Mouse (Mus musculus) cerebellum, adult 18-20 months (tissue): ENCODE measurements around the gene Spata2l.
"Not testable (repeated sequence)": the region's sequence is repeated elsewhere in the genome, so short reads cannot be mapped to it uniquely, and the experiment has no call there.

ENCODE experiments used
- DNase-seq, 2 experiments: peaks; one replicate each; pipeline ENCODE4 v3.0.0; 2021

The Spata2l gene

GRCm38 (mm10) chr8:123245543-123245942 lies 9.5 kb upstream of the Spata2l start:
- DNase-seq: no peak

GRCm38 (mm10) chr8:123244382-123244781 lies 8.3 kb upstream of the Spata2l start:
- DNase-seq: no peak

- DNase-seq: no peak
Measured at GRCm38 (mm10) chr8:123243053-123243452, 7.0 kb upstream of the Spata2l start.

- no peak for DNase-seq
Measured at GRCm38 (mm10) chr8:123242107-123242923, 6.3 kb upstream of the Spata2l start.

DNA sequence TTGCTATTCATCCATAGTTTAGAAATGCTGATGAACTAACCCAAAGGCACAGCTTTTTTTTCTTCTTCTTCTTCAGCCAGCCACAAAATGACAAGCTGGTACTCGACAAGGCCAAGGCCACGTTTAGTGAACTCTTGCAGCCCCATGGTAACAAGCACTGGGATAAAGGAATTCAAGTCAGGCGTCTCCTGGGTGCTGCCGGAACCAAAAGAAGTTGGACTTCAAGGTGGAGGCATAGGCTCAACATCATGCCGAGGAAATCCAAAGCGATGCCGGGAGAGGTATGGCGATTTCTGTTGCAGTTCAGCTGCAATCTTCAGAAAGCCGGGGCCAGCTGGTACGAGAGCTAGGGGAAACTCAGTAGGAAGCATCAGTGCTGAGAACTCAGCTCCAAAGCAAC lies 3.4 kb upstream of the Spata2l start:
- no peak for DNase-seq

- peak; percentile 57 to 66 for DNase-seq
Measured at GRCm38 (mm10) chr8:123234918-123235519, 1.0 kb downstream of the Spata2l start.

DNA sequence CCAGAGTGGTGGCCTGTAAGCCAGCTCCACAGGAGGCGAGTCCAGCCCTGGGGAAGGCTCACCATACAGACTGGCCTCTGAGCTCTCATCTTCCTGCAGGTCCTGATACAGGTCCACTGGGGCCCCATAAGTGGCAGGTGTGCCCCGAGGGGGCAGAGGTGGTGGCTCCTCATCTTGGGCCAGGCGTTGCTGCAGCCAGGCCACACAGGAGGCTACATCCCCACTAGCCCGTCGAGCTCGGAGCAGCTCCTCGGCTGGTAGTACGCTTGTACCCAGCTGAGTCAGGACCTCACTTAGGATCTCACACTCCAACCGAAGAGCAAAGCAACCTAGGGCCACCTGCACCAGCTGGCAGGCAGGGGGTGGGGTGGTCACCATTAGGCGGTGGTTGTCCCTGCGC lies 2.3 kb downstream of the Spata2l start:
- DNase-seq: peak in 1 of 2 experiments; percentile 31

DNA sequence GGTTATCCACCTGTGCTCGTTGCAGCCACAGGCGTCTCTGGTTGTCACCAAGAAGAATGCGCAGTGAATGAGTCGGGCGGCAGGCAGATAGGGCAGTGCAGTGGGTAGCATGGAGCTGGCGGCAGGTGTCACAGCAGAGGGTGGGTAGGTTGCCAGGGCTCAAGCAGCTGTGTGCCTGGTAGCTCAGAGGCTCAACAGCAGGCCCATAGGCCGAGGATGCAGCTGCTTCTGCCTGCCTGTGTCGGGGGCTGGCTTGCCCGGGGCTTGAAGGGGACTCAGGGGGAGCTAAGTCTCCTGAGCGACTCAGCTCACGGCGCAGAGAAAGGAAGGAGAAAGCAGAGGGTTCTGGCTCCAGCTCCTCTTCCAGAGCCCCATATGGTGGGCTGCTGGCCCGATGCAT lies 2.7 kb downstream of the Spata2l start:
- DNase-seq: no peak

GRCm38 (mm10) chr8:123232553-123232952 lies 3.5 kb downstream of the Spata2l start:
- DNase-seq: no peak

- DNase-seq: no peak
Measured at GRCm38 (mm10) chr8:123231742-123232141, 4.3 kb downstream of the Spata2l start.

- DNase-seq: not testable (repeated sequence)
Measured at GRCm38 (mm10) chr8:123230326-123230725, 5.7 kb downstream of the Spata2l start.

DNA sequence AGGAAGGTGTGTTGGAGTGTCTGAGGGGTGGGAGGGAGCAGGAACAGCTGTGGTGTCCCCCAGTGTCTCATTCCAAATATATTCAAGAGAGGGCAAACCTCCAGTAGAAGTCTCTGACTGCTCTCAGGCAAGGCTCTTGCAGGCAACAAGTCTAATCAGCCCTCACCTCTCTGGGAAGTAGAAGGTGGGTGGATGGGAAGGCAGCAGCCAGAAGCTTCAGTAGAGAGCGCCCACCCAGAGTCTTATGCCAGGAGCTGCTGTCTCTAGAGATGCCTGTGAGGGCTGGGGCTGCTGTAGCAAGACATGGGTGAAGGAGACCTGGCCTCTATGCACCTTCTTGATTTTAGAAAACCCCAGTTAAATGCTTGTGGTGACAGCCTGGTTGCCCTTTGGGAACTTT lies 7.6 kb downstream of the Spata2l start:
- no peak for DNase-seq

- peak; percentile 95 to 97 for DNase-seq
Measured at GRCm38 (mm10) chr8:123224278-123225266, 11.5 kb downstream of the Spata2l start, which contains the start of gene Cdk10. Gene Cdk10, plus strand, starts transcription at chr8:123224842.

DNA sequence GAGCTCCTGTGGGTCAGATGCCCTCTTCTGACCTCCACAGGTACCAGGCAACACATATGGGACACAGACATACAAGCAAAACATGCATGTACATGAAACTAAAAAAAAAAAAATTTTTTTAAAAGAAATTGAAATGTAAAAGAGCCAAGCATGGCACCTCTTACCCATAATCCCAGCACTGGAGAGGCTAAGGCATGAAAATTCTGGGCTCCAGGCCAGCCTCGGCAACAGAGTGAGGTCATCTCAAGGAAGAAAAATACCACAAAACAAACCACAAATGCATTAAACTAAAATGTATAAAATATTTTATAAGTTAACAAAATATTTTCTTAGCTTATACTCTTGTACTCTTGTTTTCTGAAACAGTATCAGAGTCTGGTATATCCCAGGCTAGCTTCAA lies 15.1 kb downstream of the Spata2l start:
- DNase-seq: no peak

- no peak for DNase-seq
Measured at GRCm38 (mm10) chr8:123215430-123215829, 20.6 kb downstream of the Spata2l start.

DNA sequence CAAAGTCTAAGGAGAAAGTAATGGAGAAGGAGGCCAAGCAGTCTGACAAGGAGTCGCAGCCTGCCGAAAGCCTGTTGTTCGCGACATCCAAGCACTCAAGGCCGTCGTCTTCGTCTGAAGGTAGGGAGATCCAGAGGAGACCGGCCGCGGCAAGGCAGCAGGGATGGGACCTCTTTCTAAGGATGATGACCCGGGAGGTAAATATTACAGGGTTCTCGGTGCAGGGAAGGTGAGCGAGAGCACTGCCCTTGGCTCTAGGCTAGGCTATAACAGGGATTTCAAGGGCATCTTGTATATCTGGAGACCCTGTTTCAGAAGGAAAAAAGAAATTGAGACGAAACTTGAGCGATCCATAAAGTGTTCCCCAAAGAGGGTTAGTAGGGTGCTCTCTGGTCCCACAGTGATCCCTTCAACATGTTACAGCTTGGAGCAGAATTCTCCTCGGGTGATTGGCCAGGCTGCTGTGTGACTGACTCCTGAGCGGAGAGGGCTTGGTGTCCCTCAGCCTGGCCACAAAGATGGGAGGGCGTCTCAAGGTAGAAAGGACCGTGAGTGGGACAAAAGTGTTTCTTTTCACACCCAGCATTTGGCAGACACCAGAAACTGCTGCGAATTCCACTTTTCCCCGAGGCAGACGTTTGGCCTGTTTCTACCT lies 22.8 kb downstream of the Spata2l start:
- no peak for DNase-seq

GRCm38 (mm10) chr8:123212321-123213117 lies 23.5 kb downstream of the Spata2l start, which contains the start of the genes Chmp1a and Spata33:
Gene Chmp1a, minus strand, starts transcription at chr8:123212763.
Gene Spata33, plus strand, starts transcription at chr8:123212832.
- peak; percentile 85 to 88 for DNase-seq

- no peak for DNase-seq
Measured at GRCm38 (mm10) chr8:123211876-123212275, 24.2 kb downstream of the Spata2l start.

DNA sequence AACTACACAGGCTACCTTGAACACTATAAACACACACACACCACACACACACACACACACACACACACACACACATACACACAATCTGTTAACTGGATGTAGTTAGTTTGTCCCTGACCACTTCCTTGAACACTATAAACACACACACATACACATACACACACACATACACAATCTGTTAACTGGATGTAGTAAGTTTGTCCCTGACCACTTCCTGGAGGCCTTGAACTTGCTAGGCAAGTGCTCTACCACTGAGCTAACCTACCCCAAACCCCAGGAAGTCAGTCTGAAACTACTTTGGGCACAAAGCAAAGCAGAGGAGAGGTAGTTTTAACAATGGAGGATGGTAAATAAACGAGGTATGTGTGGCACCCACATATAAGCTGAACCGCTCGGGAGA lies 32.5 kb downstream of the Spata2l start:
- no peak for DNase-seq

DNA sequence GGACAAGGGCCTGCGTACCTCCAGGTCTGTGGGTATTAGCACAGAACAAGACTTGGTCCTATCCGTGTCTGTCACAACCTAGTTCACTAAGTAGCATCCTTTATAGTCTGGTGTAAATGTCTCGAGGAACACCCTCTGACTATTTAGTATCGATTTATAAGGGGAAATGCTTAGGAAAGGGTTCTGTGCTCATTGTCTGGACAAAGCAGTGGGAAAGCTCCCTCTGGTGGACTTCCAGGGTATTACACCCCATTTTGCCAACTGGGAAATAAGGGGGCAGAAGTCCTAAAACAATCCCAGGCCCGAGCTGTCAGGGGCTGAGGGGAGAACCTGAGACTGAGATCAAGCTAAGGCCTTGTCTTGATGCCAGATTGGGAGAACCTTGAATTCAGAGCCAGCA lies 33.7 kb downstream of the Spata2l start:
- DNase-seq: peak; percentile 72 to 79

DNA sequence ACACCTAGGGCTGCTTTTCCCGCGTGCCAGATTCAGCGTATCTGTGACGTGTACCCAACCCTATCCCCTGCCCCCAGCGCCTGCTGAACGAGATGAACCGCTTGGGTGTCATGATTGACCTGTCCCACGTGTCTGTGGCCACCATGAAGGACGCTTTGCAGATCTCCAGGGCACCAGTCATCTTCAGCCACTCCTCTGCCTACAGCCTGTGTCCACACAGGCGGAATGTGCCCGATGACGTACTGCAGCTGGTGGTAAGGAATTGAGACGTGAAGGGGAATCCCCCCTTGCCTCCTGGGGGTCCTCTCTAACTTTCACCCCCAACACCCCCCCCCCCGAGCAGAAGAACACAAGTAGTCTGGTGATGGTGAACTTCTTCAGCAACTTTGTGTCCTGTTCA lies 36.2 kb downstream of the Spata2l start:
- no peak for DNase-seq

- not testable (repeated sequence) for DNase-seq
Measured at GRCm38 (mm10) chr8:123197016-123197415, 39.0 kb downstream of the Spata2l start.
